Mouse (Mus musculus): ENCODE measurements around the gene Cpne2. TPM values are rescaled to one million over a fixed set of nuclear protein-coding genes. Genes with fewer than 3 reads are reported as not detected.

Gene Cpne2
- polyA plus RNA-seq, 1 experiment from 2014 or later = 18.3 TPM

- WGBS = 45% methylated on average over 15 of the region's 15 CpGs
- H3K36me3 ChIP-seq = no peaks in the 10 kb centered on the region
- H3K27me3 ChIP-seq = peaks cover 16% of the 10 kb centered on the region; the same call in 1 of the 2 replicates
- ATAC-seq (ENCODE audit: low FRiP score) = peak; percentile 61
- H3K4me1 ChIP-seq (replicated peaks) = peaks cover 40% of the 10 kb centered on the region
- H3K9ac ChIP-seq = peak overlapping the region; percentile 20; the same call in 1 of the 2 replicates
- H3K4me3 ChIP-seq = no peak overlapping the region
- peak overlapping the region; percentile 36 for H3K4me2 ChIP-seq
- H3K9me3 ChIP-seq = no peaks in the 10 kb centered on the region
- peak overlapping the region; percentile 84 for H3K27ac ChIP-seq
Observed at GRCm38 (mm10) chr8:94566446-94567158, 33.8 kb downstream of the Cpne2 start.

- 53% methylated on average over 8 of the region's 8 CpGs for WGBS
- Histone ChIP-seq H3K4me1 (replicated peaks) (peaks cover 38% of the 10 kb centered on the region), H3K36me3 (no peaks in the 10 kb centered on the region), H3K9ac (0 out of 2 replicates have a peak overlapping the region, but pooled peaks have one; percentile 20), H3K27ac (peak overlapping the region; percentile 84), H3K4me3 (no peak overlapping the region), H3K9me3 (no peaks in the 10 kb centered on the region), H3K4me2 (peak overlapping the region; percentile 36), H3K27me3 (peaks cover 16% of the 10 kb centered on the region; the same call in 1 of the 2 replicates)
- ATAC-seq (ENCODE audit: low FRiP score) = peak; percentile 93
Observed at GRCm38 (mm10) chr8:94567159-94567849, 34.5 kb downstream of the Cpne2 start.

- Histone ChIP-seq H3K27ac (peak overlapping the region; percentile 44; the same call in 1 of the 2 replicates), H3K9me3 (no peaks in the 10 kb centered on the region), H3K9ac (no peak overlapping the region), H3K4me3 (no peak overlapping the region), H3K4me1 (replicated peaks) (peaks cover 38% of the 10 kb centered on the region), H3K36me3 (peaks cover 6% of the 10 kb centered on the region), H3K4me2 (no peak overlapping the region), H3K27me3 (peaks cover 15% of the 10 kb centered on the region; the same call in 1 of the 2 replicates)
- no peak for ATAC-seq (ENCODE audit: low FRiP score)
- WGBS = 94% methylated on average over 8 of the region's 8 CpGs
Observed at GRCm38 (mm10) chr8:94568098-94568497, 35.3 kb downstream of the Cpne2 start.

GRCm38 (mm10) chr8:94569419-94569818 is 36.6 kb downstream of the Cpne2 start:
- Histone ChIP-seq H3K4me3 (no peak overlapping the region), H3K9me3 (no peaks in the 10 kb centered on the region), H3K27me3 (0 out of 2 replicates have a peak, but pooled peaks cover 3% of the 10 kb centered on the region), H3K27ac (no peak overlapping the region), H3K4me2 (no peak overlapping the region), H3K9ac (no peak overlapping the region), H3K36me3 (peaks cover 19% of the 10 kb centered on the region), H3K4me1 (replicated peaks) (peaks cover 38% of the 10 kb centered on the region)
- ATAC-seq (ENCODE audit: low FRiP score) = no peak
- WGBS = 60% methylated on average over 1 of the region's 1 CpGs

- no peak overlapping the region for H3K27ac ChIP-seq
- ATAC-seq (ENCODE audit: low FRiP score) = no peak
- H3K9ac ChIP-seq = no peak overlapping the region
- no peak overlapping the region for H3K4me3 ChIP-seq
- no peak overlapping the region for H3K4me2 ChIP-seq
- H3K4me1 ChIP-seq (replicated peaks) = peaks cover 22% of the 10 kb centered on the region
- H3K27me3 ChIP-seq = no peaks in the 10 kb centered on the region
- WGBS = 81% methylated on average over 2 of the region's 2 CpGs
- H3K36me3 ChIP-seq = peaks cover 44% of the 10 kb centered on the region
- no peaks in the 10 kb centered on the region for H3K9me3 ChIP-seq
Observed at GRCm38 (mm10) chr8:94571896-94572295, 39.1 kb downstream of the Cpne2 start.

GRCm38 (mm10) chr8:94574159-94574907 is 41.5 kb downstream of the Cpne2 start:
- 81% methylated on average over 16 of the region's 16 CpGs for WGBS
- H3K9me3 ChIP-seq = no peaks in the 10 kb centered on the region
- H3K4me3 ChIP-seq = no peak overlapping the region
- H3K27ac ChIP-seq = peak overlapping the region; percentile 74
- ATAC-seq (ENCODE audit: low FRiP score) = peak; percentile 69
- H3K36me3 ChIP-seq = peaks cover 68% of the 10 kb centered on the region
- peak overlapping the region; percentile 24; the same call in 1 of the 2 replicates for H3K9ac ChIP-seq
- H3K4me1 ChIP-seq (replicated peaks) = peaks cover 5% of the 10 kb centered on the region
- H3K27me3 ChIP-seq = no peaks in the 10 kb centered on the region
- H3K4me2 ChIP-seq = no peak overlapping the region

- 94% methylated on average over 4 of the region's 4 CpGs for WGBS
- Histone ChIP-seq H3K27ac (peak overlapping the region; percentile 74), H3K4me1 (replicated peaks) (no peaks in the 10 kb centered on the region), H3K9ac (no peak overlapping the region), H3K4me2 (no peak overlapping the region), H3K36me3 (peaks cover 70% of the 10 kb centered on the region), H3K4me3 (no peak overlapping the region), H3K9me3 (no peaks in the 10 kb centered on the region), H3K27me3 (no peaks in the 10 kb centered on the region)
- ATAC-seq (ENCODE audit: low FRiP score) = no peak
Observed at GRCm38 (mm10) chr8:94575148-94575547, 42.4 kb downstream of the Cpne2 start.

- H3K4me1 ChIP-seq (replicated peaks) = peaks cover 3% of the 10 kb centered on the region; the same call in 1 of the 2 replicates
- H3K27ac ChIP-seq = peak overlapping the region; percentile 12; the same call in 1 of the 2 replicates
- 80% methylated on average over 7 of the region's 7 CpGs for WGBS
- no peak overlapping the region for H3K4me3 ChIP-seq
- H3K4me2 ChIP-seq = no peak overlapping the region
- ATAC-seq (ENCODE audit: low FRiP score) = no peak
- peaks cover 80% of the 10 kb centered on the region for H3K36me3 ChIP-seq
- H3K9ac ChIP-seq = no peak overlapping the region; the same call in 1 of the 2 replicates
- no peaks in the 10 kb centered on the region for H3K9me3 ChIP-seq
- H3K27me3 ChIP-seq = no peaks in the 10 kb centered on the region
Observed at GRCm38 (mm10) chr8:94581820-94582483, 49.2 kb downstream of the Cpne2 start.

- H3K4me2 ChIP-seq = no peak overlapping the region
- peaks cover 3% of the 10 kb centered on the region; the same call in 1 of the 2 replicates for H3K4me1 ChIP-seq (replicated peaks)
- H3K27me3 ChIP-seq = no peaks in the 10 kb centered on the region
- ATAC-seq (ENCODE audit: low FRiP score) = no peak
- H3K9ac ChIP-seq = no peak overlapping the region
- no peaks in the 10 kb centered on the region for H3K9me3 ChIP-seq
- H3K36me3 ChIP-seq = peaks cover 80% of the 10 kb centered on the region
- no peak overlapping the region for H3K4me3 ChIP-seq
- 88% methylated on average over 6 of the region's 6 CpGs for WGBS
- no peak overlapping the region for H3K27ac ChIP-seq
Observed at GRCm38 (mm10) chr8:94582569-94582968, 49.8 kb downstream of the Cpne2 start.

- no peak overlapping the region for H3K4me3 ChIP-seq
- peaks cover 79% of the 10 kb centered on the region for H3K36me3 ChIP-seq
- no peak overlapping the region for H3K9ac ChIP-seq
- ATAC-seq (ENCODE audit: low FRiP score) = peak; percentile 74
- WGBS = 35% methylated on average over 4 of the region's 4 CpGs
- no peaks in the 10 kb centered on the region for H3K9me3 ChIP-seq
- no peak overlapping the region for H3K27ac ChIP-seq
- no peak overlapping the region for H3K4me2 ChIP-seq
- no peaks in the 10 kb centered on the region for H3K27me3 ChIP-seq
- H3K4me1 ChIP-seq (replicated peaks) = peaks cover 3% of the 10 kb centered on the region; the same call in 1 of the 2 replicates
Observed at GRCm38 (mm10) chr8:94584238-94584817, 51.5 kb downstream of the Cpne2 start.

- no peaks in the 10 kb centered on the region for H3K27me3 ChIP-seq
- no peak for ATAC-seq (ENCODE audit: low FRiP score)
- peaks cover 26% of the 10 kb centered on the region for H3K36me3 ChIP-seq
- H3K4me3 ChIP-seq = no peak overlapping the region
- no peak overlapping the region for H3K27ac ChIP-seq
- no peak overlapping the region for H3K9ac ChIP-seq
- H3K4me2 ChIP-seq = no peak overlapping the region
- H3K9me3 ChIP-seq = no peaks in the 10 kb centered on the region
- WGBS = 89% methylated on average over 4 of the region's 4 CpGs
- no peaks in the 10 kb centered on the region for H3K4me1 ChIP-seq (replicated peaks)
Observed at GRCm38 (mm10) chr8:94591691-94592090, 58.9 kb downstream of the Cpne2 start.

Measured in hindbrain, embryonic 13.5 days (tissue).